Mouse (Mus musculus) yolk sac, embryonic 10.5 days (tissue): ENCODE results near the gene Smarcd2.
A peak's percentile ranks its signal among the peaks of the same experiment; 100 is the strongest.

ENCODE experiments used
- DNase-seq: peaks from one replicate; pipeline ENCODE4 v3.0.0-alpha.2; 2017; ENCODE audit warnings: low spot score

Smarcd2 gene

DNA sequence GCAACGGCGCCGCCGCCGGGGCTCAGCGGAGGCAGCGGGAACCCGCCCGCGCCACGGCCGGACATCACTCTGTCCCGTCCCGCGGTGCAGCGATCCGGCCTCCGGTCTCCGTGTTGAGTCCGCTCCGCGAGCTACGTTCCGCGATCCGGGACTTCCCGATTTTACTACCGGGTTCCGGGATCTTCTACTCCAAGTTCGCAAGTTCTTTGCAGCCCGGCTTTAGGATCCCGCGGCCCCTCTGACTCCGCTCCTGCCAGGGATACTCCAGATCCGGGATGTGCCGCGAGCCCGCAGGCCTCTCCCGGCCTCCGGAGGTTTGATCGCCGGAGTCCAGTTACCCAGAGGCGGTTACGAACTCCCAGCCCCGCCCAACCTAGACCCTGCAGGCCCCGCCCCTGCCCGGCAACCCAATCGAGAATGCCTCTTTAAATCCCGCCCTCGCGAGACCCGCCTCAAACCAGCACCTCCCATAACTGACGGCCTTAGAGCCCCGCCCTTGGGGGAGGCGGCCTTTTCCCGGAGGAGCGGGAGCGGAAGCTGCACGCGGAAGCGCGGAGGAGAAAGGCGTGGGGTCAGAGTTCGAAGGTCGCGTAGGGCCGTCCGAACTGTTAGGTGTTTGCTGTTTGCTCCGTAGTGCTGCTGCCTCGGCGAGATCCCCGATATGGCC, at the start of gene Smarcd2:
Gene Smarcd2 (minus strand): TSS at position 329 of the 667 bp plus-strand sequence.
- DNase-seq, result peak; percentile 100

DNA sequence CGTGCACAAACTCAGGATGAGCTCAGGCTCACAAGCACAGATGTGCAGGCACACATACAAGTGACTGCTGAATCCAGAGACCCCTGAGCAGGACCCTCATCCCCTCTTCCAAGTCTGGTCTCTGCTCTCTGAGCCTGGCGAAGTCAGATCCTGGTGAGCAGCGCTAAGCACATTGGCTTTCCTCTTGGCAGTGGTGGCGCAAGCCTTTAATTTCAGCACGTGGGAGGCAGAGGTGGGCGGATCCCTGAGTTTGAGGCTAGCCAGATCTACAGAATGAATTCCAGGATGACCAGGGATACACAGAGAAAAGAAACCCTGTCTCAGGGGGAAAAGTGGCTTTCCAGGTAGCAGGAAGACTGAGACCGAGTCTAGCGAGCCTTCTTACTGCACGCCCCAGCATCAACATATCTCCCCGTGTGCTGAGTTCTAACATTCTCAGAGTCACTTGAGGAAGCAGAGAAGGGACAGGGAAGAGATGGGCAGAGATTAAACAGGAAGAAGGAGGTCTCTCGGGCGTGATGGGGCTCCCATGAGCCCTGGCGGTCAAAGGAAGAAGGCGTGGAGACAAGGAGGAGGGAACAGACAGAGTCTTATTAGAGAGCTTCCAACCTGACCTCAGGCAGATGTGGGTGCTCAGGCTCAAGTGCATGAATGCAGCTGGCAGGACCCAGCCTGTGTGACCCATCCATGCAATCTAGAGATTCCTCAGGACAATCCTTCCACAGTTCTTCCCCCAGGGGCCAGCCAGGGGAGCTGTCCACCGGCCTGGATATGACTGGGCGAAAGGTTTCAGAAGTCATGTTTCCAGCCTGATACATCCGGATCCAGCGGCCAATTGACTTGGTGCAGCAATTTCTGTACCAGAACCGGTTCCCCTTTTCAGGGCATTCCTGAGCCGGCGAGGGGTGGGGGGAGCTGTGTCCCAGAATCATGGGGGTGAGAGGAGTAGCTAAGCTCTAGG, 45.9 kb upstream of the Smarcd2 start:
- DNase-seq, result no peak

DNA sequence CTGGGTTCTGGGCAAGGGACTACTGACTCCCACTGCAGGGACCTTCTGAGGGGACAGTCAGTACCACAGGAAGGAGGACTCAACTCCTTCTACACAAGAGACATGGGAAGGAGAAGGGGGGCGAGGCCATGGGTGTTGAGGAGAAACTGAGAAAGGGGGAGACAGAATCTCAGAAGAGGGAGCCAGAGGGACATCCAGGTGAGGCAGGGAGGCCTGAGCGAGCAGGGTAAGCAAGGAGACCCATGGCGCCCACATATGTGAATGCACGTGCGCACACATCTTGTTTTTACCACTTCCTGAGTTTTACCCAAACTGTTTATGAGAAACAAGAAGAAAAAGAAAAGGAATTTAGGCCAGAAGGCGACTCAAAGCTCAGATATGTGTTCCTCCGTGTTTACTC, 45.0 kb upstream of the Smarcd2 start:
- no peak for DNase-seq

DNA sequence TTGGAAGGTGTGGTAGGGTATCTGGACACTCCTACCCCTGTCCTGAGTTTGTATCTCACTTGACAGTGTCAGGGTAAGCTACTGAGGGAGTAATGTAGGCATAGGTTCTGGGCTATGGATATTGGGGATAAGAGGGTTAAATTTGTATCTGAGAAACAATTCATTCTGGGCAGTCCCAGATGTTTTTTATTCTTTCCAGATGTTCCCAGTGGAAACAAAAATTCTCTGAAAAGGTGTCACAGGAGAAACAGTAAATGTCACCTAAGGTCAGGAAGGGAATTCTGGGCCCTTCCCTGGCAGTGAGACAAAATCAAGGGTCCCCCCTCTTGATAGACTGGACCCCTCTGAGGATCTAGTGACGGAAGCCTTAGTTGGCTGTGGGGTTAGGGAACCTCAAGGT, 43.6 kb upstream of the Smarcd2 start:
- DNase-seq, result no peak

DNA sequence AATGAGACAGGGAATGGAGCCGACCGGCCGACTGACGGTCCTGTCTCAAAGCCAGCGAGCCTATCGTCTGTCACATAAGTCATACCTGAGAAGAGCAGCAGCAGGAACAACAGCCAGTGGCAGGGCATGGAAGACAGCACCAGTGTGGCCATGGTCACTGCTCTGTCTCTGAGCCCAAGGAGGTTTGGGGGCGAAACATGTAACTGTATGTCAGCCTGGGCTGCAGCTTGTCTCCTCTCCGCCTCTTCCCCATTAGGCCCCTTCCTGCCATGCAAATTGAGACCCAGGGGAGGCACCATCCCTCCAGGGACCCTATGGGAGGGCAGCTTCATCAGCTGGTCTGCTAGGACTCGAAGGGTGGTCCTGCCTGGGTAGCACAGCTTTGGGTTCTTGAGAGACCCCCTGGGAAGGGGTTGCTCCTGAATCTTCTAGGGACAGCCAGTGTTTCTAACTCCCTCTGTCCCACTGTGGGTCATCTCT, 41.6 kb upstream of the Smarcd2 start, which contains the start of gene Cd79b:
Gene Cd79b (minus strand): TSS at position 430 of the 480 bp plus-strand sequence.
- no peak for DNase-seq

DNA sequence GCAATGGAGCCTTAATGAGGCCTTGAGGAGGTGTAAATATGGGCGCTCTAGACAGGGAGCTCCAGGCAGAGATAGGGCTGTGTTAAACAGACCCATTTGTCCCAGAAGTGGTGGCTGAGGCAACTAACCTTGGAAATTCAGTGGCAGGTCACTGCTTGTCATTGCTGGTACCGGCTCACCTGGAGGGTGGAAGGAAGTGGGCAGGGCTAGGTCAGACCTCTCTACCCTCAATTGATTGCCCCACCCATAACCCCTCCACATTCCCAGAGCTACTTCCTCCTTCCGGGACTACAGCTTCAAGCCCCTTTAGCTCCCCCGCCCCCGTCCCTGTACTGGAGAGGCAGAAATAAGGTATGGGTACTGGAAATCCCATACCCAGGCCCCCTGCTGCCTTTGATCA, 40.8 kb upstream of the Smarcd2 start:
- DNase-seq, result no peak

DNA sequence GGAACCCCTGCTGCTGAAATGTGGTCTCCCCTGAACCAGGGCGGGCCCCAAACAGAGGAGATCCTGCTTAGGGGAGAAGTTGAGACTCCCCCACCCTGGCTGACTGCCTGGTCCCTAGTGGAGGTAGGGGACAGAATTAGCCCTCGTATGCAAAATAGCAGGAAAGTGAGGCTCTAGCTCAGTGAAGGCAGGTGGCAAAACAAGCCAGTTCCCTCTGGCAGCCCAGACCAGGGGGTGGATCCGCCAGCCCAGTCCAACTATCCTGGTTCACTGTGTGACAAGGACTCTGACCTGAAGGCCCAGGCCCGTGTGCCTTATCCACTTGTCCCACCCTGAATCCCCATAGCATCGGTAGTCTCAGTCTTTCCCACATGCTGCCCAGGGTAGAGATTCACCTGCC, 37.4 kb upstream of the Smarcd2 start:
- DNase-seq, result no peak

DNA sequence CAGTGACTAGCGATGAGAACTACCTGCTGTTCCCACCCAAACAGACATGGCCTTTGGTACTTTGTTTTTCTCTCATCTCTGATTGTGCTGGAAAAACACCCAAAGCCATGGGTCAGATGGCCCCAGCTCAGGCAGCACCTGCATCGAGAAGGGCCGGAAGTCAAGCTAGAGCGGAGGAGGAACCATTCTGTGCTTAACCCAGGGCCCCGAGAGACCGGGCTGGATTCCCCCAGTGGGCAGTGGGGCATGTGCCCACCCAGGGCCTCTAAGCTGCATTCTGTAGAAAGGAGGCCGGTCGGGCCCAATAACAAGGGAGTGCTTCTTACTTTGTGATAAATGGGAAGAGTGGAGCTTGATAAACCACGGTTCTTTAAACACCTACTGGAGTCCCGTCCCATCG, 35.4 kb upstream of the Smarcd2 start:
- no peak for DNase-seq

DNA sequence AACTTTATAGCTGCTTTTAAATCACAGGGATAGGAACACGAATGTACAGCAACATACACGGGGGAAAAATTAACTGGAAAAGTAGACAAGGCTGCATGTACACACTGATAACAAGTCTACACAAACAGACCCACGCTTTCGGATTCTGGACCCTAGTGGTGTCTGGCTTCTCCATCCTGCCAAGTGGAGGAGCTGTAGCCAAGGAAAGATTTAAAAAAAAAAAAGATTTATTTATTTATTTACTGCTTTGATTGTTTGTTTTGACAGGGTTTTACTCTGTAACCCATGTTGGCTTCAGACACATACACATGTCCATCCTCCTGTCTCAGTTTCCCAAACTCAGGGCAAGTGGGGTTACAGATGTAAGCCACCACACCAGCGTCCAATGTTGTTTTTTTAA, 34.7 kb upstream of the Smarcd2 start:
- no peak for DNase-seq

DNA sequence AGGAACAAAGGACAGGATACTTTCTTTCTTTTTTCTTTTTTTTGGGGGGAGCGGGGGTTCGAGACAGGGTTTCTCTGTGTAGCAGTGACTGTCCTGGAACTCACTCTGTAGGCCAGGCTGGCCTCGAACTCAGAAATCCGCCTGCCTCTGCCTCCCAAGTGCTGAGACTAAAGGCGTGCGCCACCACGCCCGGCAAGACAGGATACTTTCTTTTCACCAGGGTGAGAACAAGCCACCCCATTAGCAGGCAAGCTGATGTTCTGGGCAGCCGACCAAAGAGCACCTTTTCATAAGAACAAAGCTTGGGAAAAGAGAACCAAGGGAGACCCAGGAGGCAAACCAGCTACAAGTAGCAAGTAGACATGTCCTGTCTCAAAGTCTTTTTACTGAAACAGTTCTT, 34.0 kb upstream of the Smarcd2 start:
- DNase-seq, result no peak

DNA sequence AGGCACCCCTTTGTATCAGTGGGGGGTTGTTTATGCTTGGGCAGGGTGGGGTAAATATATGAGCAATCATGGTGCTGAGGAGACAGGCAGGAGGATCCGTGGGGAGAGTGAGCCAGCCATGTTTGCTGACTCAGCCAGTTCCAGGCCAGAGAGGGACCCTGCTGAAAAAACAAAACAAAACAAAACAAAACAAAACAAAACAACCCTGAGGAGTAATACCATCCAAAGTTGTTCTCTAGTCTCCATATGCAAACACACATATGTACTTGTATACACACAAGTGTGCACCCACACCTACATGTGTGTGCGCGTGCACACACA, 33.3 kb upstream of the Smarcd2 start:
- DNase-seq, result no peak

DNA sequence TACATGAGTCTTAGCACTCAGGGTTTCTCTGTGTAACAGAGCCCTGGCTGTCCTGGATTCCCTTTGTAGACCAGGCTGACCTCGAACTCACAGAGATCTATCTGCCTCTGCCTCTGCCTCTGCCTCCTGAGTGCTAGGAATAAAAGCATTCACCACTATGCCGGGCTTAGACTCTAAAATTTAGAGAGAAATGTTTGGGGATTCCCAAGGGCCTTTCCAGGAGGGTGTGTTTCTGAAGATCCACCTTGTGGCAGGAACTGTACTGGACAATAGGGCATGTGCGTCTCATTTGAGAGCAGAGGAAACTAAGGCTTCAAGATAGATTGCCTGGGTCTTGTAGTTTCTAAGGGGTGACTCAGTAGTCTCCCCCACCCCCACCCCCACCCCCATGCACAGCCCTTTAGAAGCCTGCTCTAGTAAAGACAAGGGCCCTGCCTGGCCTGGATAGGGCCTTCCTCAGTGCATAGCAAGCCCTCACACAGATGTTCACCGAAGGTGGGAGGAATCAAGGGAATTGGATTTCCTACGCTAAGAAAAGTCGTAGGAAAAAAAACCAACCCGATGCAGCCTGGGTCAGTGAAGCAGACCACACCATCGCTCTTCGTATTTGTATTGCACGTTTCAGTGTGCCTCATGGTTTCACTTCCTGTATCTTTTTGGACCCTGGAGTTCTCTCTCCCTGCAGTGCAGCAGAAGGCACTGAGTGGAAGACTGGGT, 32.7 kb upstream of the Smarcd2 start:
- no peak for DNase-seq

DNA sequence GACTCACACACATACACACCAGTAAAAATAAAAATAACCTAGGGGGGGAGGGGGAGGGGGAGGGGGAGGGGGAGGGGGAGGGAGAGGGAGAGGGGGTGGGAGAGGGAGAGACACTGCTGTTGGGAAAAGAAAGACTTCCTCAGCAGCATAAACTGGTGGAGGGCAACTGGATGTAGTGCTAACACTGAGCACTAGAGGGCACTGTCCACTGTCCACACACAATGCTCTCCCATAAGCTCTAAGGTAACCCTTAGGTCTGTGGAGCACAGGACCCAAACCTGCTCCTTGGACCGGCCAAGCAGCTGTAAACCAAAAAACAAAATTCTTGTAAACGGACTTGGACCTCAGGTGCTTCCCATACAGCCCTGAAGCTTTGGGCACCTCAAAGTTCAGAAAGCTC, 29.9 kb upstream of the Smarcd2 start:
- peak; percentile 42 for DNase-seq

DNA sequence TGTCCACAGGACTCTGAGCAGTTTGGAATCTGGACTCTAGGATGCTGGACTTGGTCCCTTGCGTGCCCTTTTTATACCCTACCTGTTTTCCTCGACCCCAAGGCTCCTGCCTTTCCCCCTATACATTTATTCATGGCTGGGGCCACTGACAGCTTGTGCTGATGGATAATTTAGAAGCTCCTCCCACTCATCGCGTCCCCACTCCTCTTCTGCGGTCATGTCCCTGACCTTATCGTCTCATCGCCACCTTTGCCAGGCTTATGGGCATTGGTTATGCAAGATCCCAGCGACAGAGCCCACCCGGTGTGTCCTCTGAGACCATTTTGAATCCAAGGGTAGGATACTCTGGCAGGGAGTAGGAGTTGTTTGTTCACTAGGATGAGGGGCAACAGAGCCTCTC, 29.0 kb upstream of the Smarcd2 start, which contains the start of gene Gh:
Gene Gh (minus strand): TSS at position 101 of the 400 bp plus-strand sequence.
- no peak for DNase-seq

DNA sequence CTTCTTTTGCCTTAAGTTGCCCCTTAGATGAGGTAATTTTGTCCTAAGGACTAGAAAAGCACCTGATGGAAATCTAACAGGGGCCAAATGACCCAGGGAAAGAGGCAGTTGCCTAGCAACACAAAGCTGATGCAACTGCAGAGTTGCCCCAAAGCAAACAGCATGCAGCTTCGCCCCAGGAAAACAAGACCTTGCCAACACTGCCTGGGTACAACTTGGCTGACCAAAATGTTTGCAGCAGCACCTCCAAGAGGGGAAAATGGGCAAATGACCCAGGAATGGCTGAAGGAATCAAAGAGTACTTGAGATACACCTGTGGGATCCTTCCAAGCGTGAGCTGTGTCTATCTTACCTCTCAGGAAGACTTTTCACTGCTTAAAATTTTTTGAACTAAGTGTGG, 19.1 kb upstream of the Smarcd2 start:
- no peak for DNase-seq

DNA sequence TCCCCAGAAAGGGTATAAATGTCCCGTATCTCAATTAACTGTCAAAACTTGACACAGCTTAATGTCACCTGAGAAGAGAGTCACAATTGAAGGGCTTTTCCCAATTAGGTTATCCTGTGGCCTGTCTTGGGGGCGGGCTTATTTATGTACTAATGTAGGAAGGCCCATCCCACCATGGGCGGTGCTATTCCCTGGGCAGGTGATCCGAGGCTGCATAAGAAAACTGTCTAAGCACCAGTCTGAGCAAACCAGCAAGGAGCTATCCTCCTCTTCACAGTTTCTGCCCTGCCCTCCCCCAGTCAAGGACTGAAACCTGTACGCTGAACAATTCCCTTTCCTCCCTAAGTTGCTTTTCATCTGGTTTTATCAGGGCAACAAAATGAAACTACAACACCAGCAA, 17.6 kb upstream of the Smarcd2 start:
- no peak for DNase-seq

DNA sequence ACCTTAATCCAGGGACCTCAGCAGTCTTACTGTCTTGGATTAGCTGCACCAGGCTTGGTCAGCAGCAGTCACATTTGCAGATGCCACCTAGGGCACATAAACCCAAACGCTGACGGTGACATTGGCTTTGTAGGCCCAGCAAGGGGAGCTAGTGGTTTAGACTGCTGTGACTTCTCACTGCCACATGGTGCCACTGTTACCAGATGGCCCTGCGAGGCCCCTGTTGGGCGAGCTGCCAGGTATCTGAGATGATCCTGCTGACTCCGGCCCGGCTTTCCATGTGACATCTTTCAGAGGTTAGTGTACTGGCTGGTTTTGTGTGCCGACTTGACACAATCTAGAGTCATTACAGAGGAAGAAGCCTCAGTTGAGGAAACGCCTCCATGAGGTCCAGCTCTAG, 16.6 kb upstream of the Smarcd2 start:
- no peak for DNase-seq

DNA sequence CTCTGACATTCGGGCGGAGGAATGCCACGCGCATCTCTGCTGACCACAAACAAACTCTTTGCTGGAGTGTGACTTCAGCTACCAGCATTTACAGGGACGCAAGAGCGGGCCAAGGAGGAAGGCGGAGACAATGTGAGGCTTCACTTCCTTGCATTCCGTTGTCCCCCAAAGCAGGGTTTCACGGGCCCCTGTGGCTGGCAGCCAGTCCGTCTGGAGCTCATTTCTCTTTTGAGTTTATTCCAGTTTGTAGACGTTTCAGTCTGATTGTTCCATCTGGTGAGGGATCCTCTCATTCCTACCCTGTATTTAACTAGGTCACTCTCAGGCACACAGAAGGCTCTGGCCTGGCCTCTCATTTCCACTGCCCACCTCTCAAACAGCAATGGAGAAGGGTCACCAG, 14.2 kb upstream of the Smarcd2 start:
- DNase-seq, result no peak

DNA sequence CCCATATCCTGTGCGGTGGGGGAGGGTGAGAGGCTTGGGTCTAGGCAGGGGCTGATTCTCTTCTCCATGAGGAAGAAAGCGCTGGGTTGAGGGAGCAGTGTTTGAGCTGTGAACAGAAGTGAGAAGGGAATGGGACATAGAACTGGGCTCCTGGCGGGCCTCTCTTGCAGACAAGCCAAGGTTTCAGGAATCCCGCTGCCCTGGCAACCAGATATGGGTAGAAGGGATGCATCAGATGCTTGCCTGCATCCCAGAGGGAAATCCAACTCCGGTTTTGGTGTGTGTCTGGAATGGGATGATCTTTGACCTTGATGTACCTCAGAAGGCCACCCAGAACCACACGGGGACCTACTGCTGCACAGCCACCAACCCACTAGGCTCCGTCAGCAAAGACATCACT, 13.4 kb upstream of the Smarcd2 start:
- no peak for DNase-seq

DNA sequence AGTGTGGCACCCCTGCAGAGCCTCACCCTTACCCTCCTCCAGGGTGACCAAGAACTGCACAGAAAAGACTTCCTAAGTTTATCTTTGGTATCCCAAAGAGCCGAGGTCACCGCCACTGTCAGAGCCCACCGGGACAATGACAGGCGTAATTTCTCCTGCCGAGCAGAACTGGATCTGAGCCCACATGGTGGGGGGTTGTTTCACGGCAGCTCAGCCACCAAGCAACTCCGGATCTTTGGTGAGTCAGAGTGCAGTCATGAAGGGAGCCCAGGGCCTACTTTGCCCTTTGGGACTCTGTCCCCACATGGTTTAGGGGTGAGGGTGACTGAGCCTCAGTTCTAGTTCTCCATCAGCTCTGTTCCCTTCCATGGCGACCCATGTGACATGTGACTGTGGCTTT, 11.4 kb upstream of the Smarcd2 start:
- no peak for DNase-seq

DNA sequence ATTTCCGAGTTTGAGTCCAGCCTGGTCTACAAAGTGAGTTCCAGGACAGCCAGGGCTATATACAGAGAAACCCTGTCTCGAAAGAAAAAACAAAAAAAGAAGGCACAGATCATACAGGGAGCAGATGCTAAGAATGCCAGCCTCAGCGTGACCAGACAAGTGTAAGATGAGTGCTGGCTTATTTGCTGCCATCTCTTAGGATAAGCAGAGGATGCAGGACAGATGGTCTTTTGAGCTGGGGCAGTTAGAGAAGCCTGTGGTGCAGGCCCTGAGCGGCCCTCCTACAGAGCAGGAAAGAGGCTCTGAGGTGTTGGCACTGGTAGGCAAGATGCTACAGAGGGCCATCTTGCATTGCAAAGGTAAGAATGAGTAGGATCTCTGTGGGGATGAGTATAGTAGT, 10.6 kb upstream of the Smarcd2 start:
- no peak for DNase-seq

DNA sequence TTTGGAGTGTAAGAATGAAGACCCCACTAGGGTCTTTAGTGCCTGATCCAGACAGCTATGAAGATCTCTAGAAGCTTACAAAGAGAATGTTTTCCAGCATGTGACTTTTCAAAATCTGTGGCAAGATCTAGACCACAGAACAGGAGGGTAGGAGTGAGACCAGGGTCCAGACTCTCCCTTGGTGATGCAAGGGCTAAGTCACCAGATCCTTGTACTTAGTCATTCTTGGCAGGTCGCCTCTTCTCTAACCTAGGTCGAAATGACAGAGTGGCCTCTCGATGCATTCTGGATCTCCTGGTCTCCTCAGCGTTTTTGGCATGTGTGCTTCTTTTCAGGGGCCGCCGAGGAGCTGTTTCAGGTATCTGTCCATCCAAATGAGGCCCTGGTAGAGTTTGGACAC, 9.7 kb upstream of the Smarcd2 start:
- DNase-seq, result no peak

DNA sequence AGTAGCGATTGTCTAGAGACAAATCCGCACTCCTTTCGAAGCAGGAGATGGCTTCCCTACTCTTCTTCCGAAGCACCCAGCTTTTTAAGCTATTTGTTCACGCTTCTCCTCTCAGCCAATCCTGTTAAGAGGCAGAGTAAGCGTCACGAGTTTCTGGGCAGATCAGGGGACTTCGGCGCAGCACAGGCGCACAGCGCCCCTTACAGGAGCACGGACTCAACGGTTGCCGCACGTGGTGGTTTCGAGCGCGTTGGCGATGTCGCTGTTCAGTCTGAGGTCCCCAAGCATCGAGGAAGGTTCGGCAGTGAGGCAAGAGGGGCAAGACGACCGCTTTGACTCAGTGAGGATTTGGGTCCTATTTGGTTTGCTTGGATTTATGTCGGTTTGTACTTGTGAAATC, 3.7 kb upstream of the Smarcd2 start, which contains the start of gene Tcam1:
Gene Tcam1 (plus strand): TSS at position 219 of the 400 bp plus-strand sequence.
- peak; percentile 89 for DNase-seq
